Mouse (Mus musculus) adipocyte (in vitro differentiated cells): ENCODE measurements at regions not wholly inside any gene's neighbourhood (a gene's known extent, or its start where the extent isn't known, plus 50 kb on each side); places are given as distances from the start of the nearest gene placed in this dataset.

Source experiments
- DNase-seq: peaks from one replicate; pipeline ENCODE4 v3.0.0-alpha.2; 2016; ENCODE audit warnings: low spot score

- DNase-seq, result no peak
Observed at GRCm38 (mm10) chr6:110120406-110120805, 525.0 kb upstream of the Grm7 start.

GRCm38 (mm10) chr6:110132271-110132670, 513.1 kb upstream of the Grm7 start:
- DNase-seq, result no peak

GRCm38 (mm10) chr6:110133587-110133986, 511.8 kb upstream of the Grm7 start:
- DNase-seq, result no peak

- DNase-seq, result no peak
Observed at GRCm38 (mm10) chr6:110137043-110137650, 508.2 kb upstream of the Grm7 start.

- peak; percentile 5 for DNase-seq
Observed at GRCm38 (mm10) chr6:110139396-110139795, 506.0 kb upstream of the Grm7 start.

GRCm38 (mm10) chr6:110168539-110168938, 476.8 kb upstream of the Grm7 start:
- DNase-seq, result no peak

- no peak for DNase-seq
Observed at GRCm38 (mm10) chr6:110205973-110206372, 439.4 kb upstream of the Grm7 start.

GRCm38 (mm10) chr6:110208822-110209221, 436.6 kb upstream of the Grm7 start:
- DNase-seq, result no peak

- DNase-seq, result no peak
Observed at GRCm38 (mm10) chr6:110247490-110247889, 397.9 kb upstream of the Grm7 start.

GRCm38 (mm10) chr6:110296549-110296948, 348.8 kb upstream of the Grm7 start:
- DNase-seq, result no peak
